7 mouse cellular contexts compared by ENCODE assay signal in genomic region chr2:34870520-34871474, GRCm38 (mm10). TPM values are rescaled to one million over a fixed set of nuclear protein-coding genes. Genes with fewer than 3 reads are reported as not detected.
DNase-seq lines count a peak whose midpoint lies in the region; ATAC-seq lines count a peak whose summit lies in the region.

No protein-coding gene starts in this region.

- no peaks in the 10 kb centered on the region; the same call in 1 of the 2 replicates for H3K36me3 ChIP-seq in embryonic facial prominence, embryonic 12.5 days
- peaks cover 2% of the 10 kb centered on the region; the same call in 1 of the 2 replicates for H3K36me3 ChIP-seq in limb, embryonic 11.5 days (ENCODE audit: control insufficient read depth, insufficient read depth, low read length)
- H3K36me3 ChIP-seq in midbrain, embryonic 14.5 days (ENCODE audit: control insufficient read depth, insufficient read depth, low read length) = peaks cover 2% of the 10 kb centered on the region

- peaks cover 22% of the 10 kb centered on the region for H3K4me1 ChIP-seq in embryonic facial prominence, embryonic 12.5 days
- peaks cover 5% of the 10 kb centered on the region; the same call in 1 of the 2 replicates for H3K4me1 ChIP-seq in limb, embryonic 11.5 days (ENCODE audit: control insufficient read depth, insufficient read depth, low read length)
- H3K4me1 ChIP-seq in midbrain, embryonic 14.5 days (ENCODE audit: control insufficient read depth, insufficient read depth, low read length) = peaks cover 18% of the 10 kb centered on the region

- peak overlapping the region; percentile 83 for H3K9ac ChIP-seq in embryonic facial prominence, embryonic 12.5 days
- H3K9ac ChIP-seq in limb, embryonic 11.5 days (ENCODE audit: low read length) = peak overlapping the region; percentile 96
- peak overlapping the region; percentile 94 for H3K9ac ChIP-seq in midbrain, embryonic 14.5 days (replicated peaks; ENCODE audit: low read length)

- peak overlapping the region; percentile 71 for H3K4me3 ChIP-seq in embryonic facial prominence, embryonic 12.5 days
- peak overlapping the region; percentile 81 for H3K4me3 ChIP-seq in limb, embryonic 11.5 days (ENCODE audit: low read depth, low read length)
- H3K4me3 ChIP-seq in midbrain, embryonic 14.5 days (replicated peaks; ENCODE audit: low read depth, low read length) = peak overlapping the region; percentile 87

- H3K27me3 ChIP-seq in embryonic facial prominence, embryonic 12.5 days = peaks cover 20% of the 10 kb centered on the region
- H3K27me3 ChIP-seq in limb, embryonic 11.5 days (ENCODE audit: control insufficient read depth, insufficient read depth, low read length) = peaks cover 16% of the 10 kb centered on the region
- H3K27me3 ChIP-seq in midbrain, embryonic 14.5 days (ENCODE audit: control insufficient read depth, insufficient read depth, low read length) = peaks cover 11% of the 10 kb centered on the region

- peak overlapping the region; percentile 90 for H3K27ac ChIP-seq in embryonic facial prominence, embryonic 12.5 days
- H3K27ac ChIP-seq in limb, embryonic 11.5 days (replicated peaks; ENCODE audit: low read depth, low read length) = peak overlapping the region; percentile 79
- H3K27ac ChIP-seq in midbrain, embryonic 14.5 days (replicated peaks; ENCODE audit: low read depth, low read length) = peak overlapping the region; percentile 90

- under 1% methylated on average over 67 of the region's 67 CpGs for WGBS in embryonic facial prominence, embryonic 12.5 days
- under 1% methylated on average over 67 of the region's 67 CpGs for WGBS in limb, embryonic 11.5 days
- under 1% methylated on average over 67 of the region's 67 CpGs for WGBS in midbrain, embryonic 14.5 days

- H3K9me3 ChIP-seq in embryonic facial prominence, embryonic 12.5 days = no peaks in the 10 kb centered on the region
- no peaks in the 10 kb centered on the region for H3K9me3 ChIP-seq in limb, embryonic 11.5 days (ENCODE audit: control insufficient read depth, low read length)
- no peaks in the 10 kb centered on the region for H3K9me3 ChIP-seq in midbrain, embryonic 14.5 days (ENCODE audit: control insufficient read depth, low read length)

- H3K4me2 ChIP-seq in embryonic facial prominence, embryonic 12.5 days (replicated peaks) = peak overlapping the region; percentile 58
- H3K4me2 ChIP-seq in limb, embryonic 11.5 days (ENCODE audit: low read depth, severe bottlenecking) = peak overlapping the region; percentile 74
- peak overlapping the region; percentile 68 for H3K4me2 ChIP-seq in midbrain, embryonic 14.5 days (ENCODE audit: low read length)

- peak; percentile 97 for ATAC-seq in embryonic facial prominence, embryonic 12.5 days (ENCODE audit: insufficient number of reproducible peaks, insufficient read depth, low FRiP score, low TSS enrichment)
- peak; percentile 92 for ATAC-seq in limb, embryonic 11.5 days (ENCODE audit: insufficient number of reproducible peaks, low FRiP score, low TSS enrichment, low read depth)
- ATAC-seq in midbrain, embryonic 14.5 days (ENCODE audit: low FRiP score, low TSS enrichment) = peak; percentile 98

- DNase-seq in adrenal gland, postnatal 25 days = peak; percentile 90
- peak; percentile 100 for DNase-seq in heart, adult 11 months
- DNase-seq in kidney, adult 18-20 months = peak; percentile 96
- DNase-seq in limb, embryonic 11.5 days (ENCODE audit: low spot score) = peak; percentile 97
- DNase-seq in midbrain, embryonic 14.5 days = peak; percentile 100
- peak; percentile 88 for DNase-seq in spleen, adult 18-20 months

RNA-seq across cellular contexts. Expression of gene Cutal, which starts 3.4 kb away (rescaled TPM):
- 0.43 and 0.49 TPM in 2 replicates for total RNA-seq in adrenal gland, postnatal 25 days (2021)
- polyA plus RNA-seq in embryonic facial prominence, embryonic 12.5 days (2016; fragmentation: Nextera tagmentation; extraction: Ambion mirVana) = not detected in 2 replicates
- polyA plus RNA-seq in limb, embryonic 11.5 days (2014; fragmentation: Nextera tagmentation; extraction: Ambion mirVana) = not detected in 2 replicates
- polyA plus RNA-seq in midbrain, embryonic 14.5 days (2014; fragmentation: Nextera tagmentation; extraction: Ambion mirVana) = 0.59 TPM in 1 of 2 replicates, not detected in the other

RNA-seq across cellular contexts. Expression of gene Psmd5, which starts 4.0 kb away (rescaled TPM):
- 41.8 and 43.7 TPM in 2 replicates for total RNA-seq in adrenal gland, postnatal 25 days (2021)
- 99.5 TPM in 2 replicates for polyA plus RNA-seq in embryonic facial prominence, embryonic 12.5 days (2016; fragmentation: Nextera tagmentation; extraction: Ambion mirVana)
- 112 and 128 TPM in 2 replicates for polyA plus RNA-seq in limb, embryonic 11.5 days (2014; fragmentation: Nextera tagmentation; extraction: Ambion mirVana)
- 107 and 112 TPM in 2 replicates for polyA plus RNA-seq in midbrain, embryonic 14.5 days (2014; fragmentation: Nextera tagmentation; extraction: Ambion mirVana)

RNA-seq across cellular contexts. Expression of gene Gm34653, which starts 38.0 kb away (rescaled TPM):
- total RNA-seq in adrenal gland, postnatal 25 days (2021) = not detected in 2 replicates
- polyA plus RNA-seq in embryonic facial prominence, embryonic 12.5 days (2016; fragmentation: Nextera tagmentation; extraction: Ambion mirVana) = 0.13 TPM in 1 of 2 replicates, not detected in the other
- not detected in 2 replicates for polyA plus RNA-seq in limb, embryonic 11.5 days (2014; fragmentation: Nextera tagmentation; extraction: Ambion mirVana)
- polyA plus RNA-seq in midbrain, embryonic 14.5 days (2014; fragmentation: Nextera tagmentation; extraction: Ambion mirVana) = 0.13 TPM in 1 of 2 replicates, not detected in the other

RNA-seq across cellular contexts. Expression of gene Phf19, which starts 43.0 kb away (rescaled TPM):
- total RNA-seq in adrenal gland, postnatal 25 days (2021) = 5.1 and 6.5 TPM in 2 replicates
- 1.7 and 2.3 TPM in 2 replicates for polyA plus RNA-seq in embryonic facial prominence, embryonic 12.5 days (2016; fragmentation: Nextera tagmentation; extraction: Ambion mirVana)
- polyA plus RNA-seq in limb, embryonic 11.5 days (2014; fragmentation: Nextera tagmentation; extraction: Ambion mirVana) = 0.28 and 0.32 TPM in 2 replicates
- polyA plus RNA-seq in midbrain, embryonic 14.5 days (2014; fragmentation: Nextera tagmentation; extraction: Ambion mirVana) = 0.93 and 1.6 TPM in 2 replicates

RNA-seq across cellular contexts. Expression of gene Fbxw2, which starts 44.7 kb away (rescaled TPM):
- total RNA-seq in adrenal gland, postnatal 25 days (2021) = 60.6 and 69.1 TPM in 2 replicates
- polyA plus RNA-seq in embryonic facial prominence, embryonic 12.5 days (2016; fragmentation: Nextera tagmentation; extraction: Ambion mirVana) = 93.8 and 94.2 TPM in 2 replicates
- polyA plus RNA-seq in limb, embryonic 11.5 days (2014; fragmentation: Nextera tagmentation; extraction: Ambion mirVana) = 67.1 and 74.3 TPM in 2 replicates
- 75.3 and 91.5 TPM in 2 replicates for polyA plus RNA-seq in midbrain, embryonic 14.5 days (2014; fragmentation: Nextera tagmentation; extraction: Ambion mirVana)

Comparison
In these comparisons a context has a peak if more than half of its experiments do, and no peak if none do; other contexts are left out.
1. Peak in every context shown above with its lines: DNase-seq, ATAC-seq, H3K4me3 ChIP-seq and H3K27ac ChIP-seq.